In the genomic region with DNA sequence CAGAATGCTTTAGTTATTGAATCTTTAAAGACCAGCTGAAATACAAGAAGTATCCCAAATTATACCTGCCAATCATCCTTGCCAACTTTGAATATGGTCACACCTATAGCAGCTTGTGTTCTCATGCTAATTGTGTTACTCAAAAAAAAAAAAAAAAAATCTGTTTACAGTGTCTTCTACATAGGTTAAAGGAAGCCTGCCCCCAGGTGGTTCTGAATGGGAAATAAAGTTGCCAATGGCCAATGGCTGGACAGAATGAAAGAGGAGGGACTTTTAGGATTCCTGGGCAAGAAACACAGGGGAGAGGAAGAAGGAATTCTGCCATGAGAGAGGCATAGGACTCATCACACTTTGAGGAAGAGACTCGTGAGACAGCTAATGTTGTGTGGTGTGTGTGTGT, we compare ENCODE assay signal across 9 mouse cellular contexts.
DNase-seq lines count a peak whose midpoint lies in the region; ATAC-seq lines count a peak whose summit lies in the region.
"Had no signal": no experiment of that assay in that cellular context is flagged by ENCODE, and none has a peak within 500 bp of the region (broad histone marks: within the 10 kb centered on the region; RNA-seq: fewer than 3 reads in every experiment).

No protein-coding gene starts in this region.

- ATAC-seq in midbrain, embryonic 14.5 days (ENCODE audit: low FRiP score, low TSS enrichment) = no peak
- ATAC-seq in midbrain, embryonic 15.5 days (replicated peaks) = no peak
- ATAC-seq in frontal cortex, adult (ENCODE audit: low TSS enrichment) = no peak

- H3K9me3 ChIP-seq in midbrain, embryonic 14.5 days (ENCODE audit: control insufficient read depth, low read length) = no peaks in the 10 kb centered on the region
- H3K9me3 ChIP-seq in midbrain, embryonic 15.5 days = no peaks in the 10 kb centered on the region

- intact Hi-C loops in heart, postnatal 10 days (cut with DNase I) = loop anchor here (1.0 kb wide), 1 partner anchor 418 kb away; no protein-coding TSS in a partner anchor

- no peaks in the 10 kb centered on the region for H3K27me3 ChIP-seq in midbrain, embryonic 14.5 days (ENCODE audit: control insufficient read depth, insufficient read depth, low read length)
- H3K27me3 ChIP-seq in midbrain, embryonic 15.5 days (replicated peaks) = no peaks in the 10 kb centered on the region

- no peak overlapping the region for H3K9ac ChIP-seq in midbrain, embryonic 14.5 days (replicated peaks; ENCODE audit: low read length)
- no peak overlapping the region for H3K9ac ChIP-seq in midbrain, embryonic 15.5 days
- H3K9ac ChIP-seq: liver, embryonic 14.5 days had no signal

- H3K27ac ChIP-seq in midbrain, embryonic 14.5 days (replicated peaks; ENCODE audit: low read depth, low read length) = no peak overlapping the region
- no peak overlapping the region for H3K27ac ChIP-seq in midbrain, embryonic 15.5 days
- H3K27ac ChIP-seq: liver, embryonic 14.5 days had no signal

- peak; percentile 59 to 61 for DNase-seq in cerebellum, postnatal 10 days
- DNase-seq in cerebellum, adult 11 months = no peak
- DNase-seq in midbrain, embryonic 14.5 days = peak; percentile 36
- peak; percentile 29 to 64 for DNase-seq in heart, postnatal 10 days
- peak; percentile 13 for DNase-seq in mesoderm, embryonic 11.5 days (ENCODE audit: low read depth, low spot score)
- DNase-seq in layer of hippocampus, postnatal 25 days (ENCODE audit: extremely low spot score in 1 of 2, low spot score in 1 of 2) = no peak

- H3K4me3 ChIP-seq in midbrain, embryonic 14.5 days (replicated peaks; ENCODE audit: low read depth, low read length) = no peak overlapping the region
- no peak overlapping the region for H3K4me3 ChIP-seq in midbrain, embryonic 15.5 days

- no peaks in the 10 kb centered on the region for H3K36me3 ChIP-seq in midbrain, embryonic 14.5 days (ENCODE audit: control insufficient read depth, insufficient read depth, low read length)
- H3K36me3 ChIP-seq in midbrain, embryonic 15.5 days (replicated peaks) = no peaks in the 10 kb centered on the region

- no peaks in the 10 kb centered on the region for H3K4me1 ChIP-seq in midbrain, embryonic 14.5 days (ENCODE audit: control insufficient read depth, insufficient read depth, low read length)
- no peaks in the 10 kb centered on the region for H3K4me1 ChIP-seq in midbrain, embryonic 15.5 days

- 86% methylated on average over 1 of the region's 1 CpGs for WGBS in midbrain, embryonic 14.5 days
- WGBS in midbrain, embryonic 15.5 days = 74% methylated on average over 1 of the region's 1 CpGs

- no peak overlapping the region for H3K4me2 ChIP-seq in midbrain, embryonic 14.5 days (ENCODE audit: low read length)
- H3K4me2 ChIP-seq in midbrain, embryonic 15.5 days = no peak overlapping the region

Comparison
In these comparisons a context has a peak if more than half of its experiments do, and no peak if none do; other contexts are left out.
1. DNase-seq: peak in cerebellum, postnatal 10 days (2 of 2), midbrain, embryonic 14.5 days (single experiment), heart, postnatal 10 days (2 of 2) and mesoderm, embryonic 11.5 days (single experiment); none in cerebellum, adult 11 months (single experiment) and layer of hippocampus, postnatal 25 days (0 of 2).